ENCODE assay signal across 9 mouse cellular contexts in genomic region chr9:41612452-41612795, GRCm38 (mm10).
DNase-seq lines count a peak whose midpoint lies in the region; ATAC-seq lines count a peak whose summit lies in the region.
"Had no signal": no experiment of that assay in that cellular context is flagged by ENCODE, and none has a peak within 500 bp of the region (broad histone marks: within the 10 kb centered on the region; RNA-seq: fewer than 3 reads in every experiment).

No protein-coding gene starts in this region.

- H3K4me1 ChIP-seq in heart, embryonic 14.5 days (ENCODE audit: control insufficient read depth in 2 of 2, insufficient read depth in 2 of 2, low read length in 2 of 2), result peaks cover 5 to 22% of the 10 kb centered on the region in 2 experiments
- H3K4me1 ChIP-seq in embryonic facial prominence, embryonic 10.5 days, result peaks cover 59% of the 10 kb centered on the region
- peaks cover 54% of the 10 kb centered on the region for H3K4me1 ChIP-seq in hindbrain, embryonic 10.5 days (replicated peaks)
- peaks cover 53% of the 10 kb centered on the region for H3K4me1 ChIP-seq in midbrain, embryonic 14.5 days (ENCODE audit: control insufficient read depth, insufficient read depth, low read length)

- no peaks in the 10 kb centered on the region for H3K9me3 ChIP-seq in heart, embryonic 14.5 days (ENCODE audit: control insufficient read depth, low read length)
- no peaks in the 10 kb centered on the region for H3K9me3 ChIP-seq in embryonic facial prominence, embryonic 10.5 days
- no peaks in the 10 kb centered on the region for H3K9me3 ChIP-seq in hindbrain, embryonic 10.5 days
- no peaks in the 10 kb centered on the region for H3K9me3 ChIP-seq in midbrain, embryonic 14.5 days (ENCODE audit: control insufficient read depth, low read length)

- 20% methylated on average over 7 of the region's 7 CpGs for WGBS in heart, embryonic 14.5 days
- 25% methylated on average over 7 of the region's 7 CpGs for WGBS in embryonic facial prominence, embryonic 10.5 days
- WGBS in hindbrain, embryonic 10.5 days, result 24% methylated on average over 7 of the region's 7 CpGs
- 2% methylated on average over 7 of the region's 7 CpGs for WGBS in midbrain, embryonic 14.5 days

- no peak for DNase-seq in heart, postnatal 36 days
- no peak for DNase-seq in embryonic facial prominence, embryonic 10.5 days (ENCODE audit: low spot score)
- DNase-seq in hindbrain, embryonic 10.5 days (ENCODE audit: low spot score), result no peak
- peak; percentile 85 for DNase-seq in midbrain, embryonic 14.5 days
- DNase-seq in cerebellum, postnatal 25 days, result no peak
- DNase-seq in c-Kit-positive CD71-positive TER-119-positive erythroid progenitor cells, embryonic 14.5 days (ENCODE audit: low spot score), result no peak
- no peak for DNase-seq in lung, adult 18-20 months
- DNase-seq: liver, postnatal 0 days had no signal

- ATAC-seq in heart, embryonic 14.5 days (ENCODE audit: insufficient number of reproducible peaks, insufficient read depth, low FRiP score, low read depth), result no peak
- ATAC-seq in midbrain, embryonic 14.5 days (ENCODE audit: low FRiP score, low TSS enrichment), result peak; percentile 77
- ATAC-seq: liver, postnatal 0 days had no signal

- intact Hi-C loops in heart, postnatal 36 days (cut with DNase I), result no loop called here

- no peaks in the 10 kb centered on the region for H3K27me3 ChIP-seq in heart, embryonic 14.5 days (ENCODE audit: control insufficient read depth, insufficient read depth, low read length)
- no peaks in the 10 kb centered on the region for H3K27me3 ChIP-seq in embryonic facial prominence, embryonic 10.5 days (replicated peaks; ENCODE audit: low read depth, poor library complexity, severe bottlenecking)
- H3K27me3 ChIP-seq in hindbrain, embryonic 10.5 days (ENCODE audit: insufficient read depth, poor library complexity, severe bottlenecking), result no peaks in the 10 kb centered on the region
- H3K27me3 ChIP-seq in midbrain, embryonic 14.5 days (ENCODE audit: control insufficient read depth, insufficient read depth, low read length), result no peaks in the 10 kb centered on the region

- peak overlapping the region in 1 of 2 experiments; percentile 13; a peak in 1 of 4 replicates for H3K4me3 ChIP-seq in heart, embryonic 14.5 days (ENCODE audit: control insufficient read depth in 1 of 2, insufficient read depth in 1 of 2, low read depth in 1 of 2, low read length in 2 of 2)
- H3K4me3 ChIP-seq in embryonic facial prominence, embryonic 10.5 days, result peak overlapping the region; percentile 37
- peak overlapping the region; percentile 36 for H3K4me3 ChIP-seq in hindbrain, embryonic 10.5 days
- peak overlapping the region; percentile 17 for H3K4me3 ChIP-seq in midbrain, embryonic 14.5 days (replicated peaks; ENCODE audit: low read depth, low read length)

- peak overlapping the region; percentile 58 for H3K4me2 ChIP-seq in heart, embryonic 14.5 days (ENCODE audit: low read length)
- peak overlapping the region; percentile 51 for H3K4me2 ChIP-seq in midbrain, embryonic 14.5 days (ENCODE audit: low read length)

- H3K9ac ChIP-seq in heart, embryonic 14.5 days (ENCODE audit: low read length), result no peak overlapping the region; the same call in 1 of the 2 replicates
- H3K9ac ChIP-seq in midbrain, embryonic 14.5 days (replicated peaks; ENCODE audit: low read length), result peak overlapping the region; percentile 54
- H3K9ac ChIP-seq: liver, postnatal 0 days had no signal

- H3K27ac ChIP-seq in heart, embryonic 14.5 days (replicated peaks in 1 of 2; ENCODE audit: control insufficient read depth in 1 of 2, insufficient read depth in 1 of 2, low read depth in 2 of 2, low read length in 2 of 2), result peak overlapping the region in 1 of 2 experiments; percentile 43; a peak in 2 of 4 replicates
- H3K27ac ChIP-seq in embryonic facial prominence, embryonic 10.5 days (replicated peaks), result peak overlapping the region; percentile 84
- H3K27ac ChIP-seq in hindbrain, embryonic 10.5 days, result peak overlapping the region; percentile 84
- peak overlapping the region; percentile 94 for H3K27ac ChIP-seq in midbrain, embryonic 14.5 days (replicated peaks; ENCODE audit: low read depth, low read length)

- H3K36me3 ChIP-seq in heart, embryonic 14.5 days (ENCODE audit: control insufficient read depth, insufficient read depth, low read length), result no peaks in the 10 kb centered on the region
- no peaks in the 10 kb centered on the region for H3K36me3 ChIP-seq in embryonic facial prominence, embryonic 10.5 days (replicated peaks)
- H3K36me3 ChIP-seq in hindbrain, embryonic 10.5 days, result no peaks in the 10 kb centered on the region
- no peaks in the 10 kb centered on the region for H3K36me3 ChIP-seq in midbrain, embryonic 14.5 days (ENCODE audit: control insufficient read depth, insufficient read depth, low read length)
